Mouse (Mus musculus) heart, embryonic 15.5 days (tissue): ENCODE data around the gene Unc13d. TPM values are rescaled to one million over a fixed set of nuclear protein-coding genes. Genes with fewer than 3 reads are reported as not detected.

Experiments used
- ATAC-seq: fragments of 200-750 bp; cut with Nextera tagmentation; replicated peaks from 2 replicates; pipeline ENCODE4 v1.8.0; 2017; ENCODE audit warnings: low read depth, moderate TSS enrichment; ENCODE audit not compliant: insufficient number of reproducible peaks, insufficient read depth, low FRiP score
- H3K27ac ChIP-seq: fragments of 300-500 bp; sonication (generic); 2 replicates; pipeline ENCODE4 v1.5.1; 2015; ENCODE audit warnings: mild to moderate bottlenecking, inconsistent platforms
- H3K27me3 ChIP-seq: fragments of 300-500 bp; sonication (generic); 2 replicates; pipeline ENCODE4 v1.6.1; 2015; ENCODE audit warnings: inconsistent platforms
- H3K36me3 ChIP-seq: fragments of 300-500 bp; sonication (generic); 2 replicates; pipeline ENCODE4 v1.6.1; 2015; ENCODE audit warnings: mild to moderate bottlenecking, inconsistent platforms
- H3K4me1 ChIP-seq: fragments of 300-500 bp; sonication (generic); replicated peaks from 2 replicates; pipeline ENCODE4 v1.6.1; 2015; ENCODE audit warnings: inconsistent platforms
- H3K4me2 ChIP-seq: fragments of 300-500 bp; sonication (generic); 2 replicates; pipeline ENCODE4 v1.6.1; 2015; ENCODE audit warnings: inconsistent platforms, mild to moderate bottlenecking, moderate library complexity
- H3K4me3 ChIP-seq: fragments of 300-500 bp; sonication (generic); 2 replicates; pipeline ENCODE4 v1.5.1; 2015; ENCODE audit warnings: mild to moderate bottlenecking, inconsistent platforms
- H3K9ac ChIP-seq: fragments of 300-500 bp; sonication (generic); 2 replicates; pipeline ENCODE4 v1.6.1; 2015; ENCODE audit warnings: mild to moderate bottlenecking, inconsistent platforms
- H3K9me3 ChIP-seq: fragments of 300-500 bp; sonication (generic); replicated peaks from 2 replicates; pipeline ENCODE4 v1.6.1; 2016; ENCODE audit warnings: inconsistent platforms
- WGBS: fragments of 180-500 bp; shearing (Covaris S2); methylation state at CpG from one replicate; pipeline ENCODE4 v1.1.7; 2015; ENCODE audit warnings: mixed read lengths; 5-methylcytosine and 5-hydroxymethylcytosine counted together
- polyA plus RNA-seq: library from polyadenylated mRNA; unstranded; fragments of >200 nt; fragmentation: Nextera tagmentation; extraction: Ambion mirVana; gene quantifications from 2 replicates; pipeline ENCODE4 v1.2.1, GENCODE M21; 2015

Unc13d gene
- polyA plus RNA-seq, 1 experiment from 2014 or later = 1.0 TPM

GRCm38 (mm10) chr11:116059691-116060025 is 18.1 kb downstream of the Unc13d start:
- Histone ChIP-seq H3K4me1 (peaks cover 21% of the 10 kb centered on the region), H3K9ac (no peak overlapping the region), H3K4me3 (no peak overlapping the region), H3K36me3 (peaks cover 72% of the 10 kb centered on the region), H3K27me3 (no peaks in the 10 kb centered on the region), H3K27ac (no peak overlapping the region), H3K4me2 (no peak overlapping the region), H3K9me3 (no peaks in the 10 kb centered on the region)
- WGBS = 94% methylated on average over 11 of the region's 11 CpGs
- ATAC-seq = no peak

DNA sequence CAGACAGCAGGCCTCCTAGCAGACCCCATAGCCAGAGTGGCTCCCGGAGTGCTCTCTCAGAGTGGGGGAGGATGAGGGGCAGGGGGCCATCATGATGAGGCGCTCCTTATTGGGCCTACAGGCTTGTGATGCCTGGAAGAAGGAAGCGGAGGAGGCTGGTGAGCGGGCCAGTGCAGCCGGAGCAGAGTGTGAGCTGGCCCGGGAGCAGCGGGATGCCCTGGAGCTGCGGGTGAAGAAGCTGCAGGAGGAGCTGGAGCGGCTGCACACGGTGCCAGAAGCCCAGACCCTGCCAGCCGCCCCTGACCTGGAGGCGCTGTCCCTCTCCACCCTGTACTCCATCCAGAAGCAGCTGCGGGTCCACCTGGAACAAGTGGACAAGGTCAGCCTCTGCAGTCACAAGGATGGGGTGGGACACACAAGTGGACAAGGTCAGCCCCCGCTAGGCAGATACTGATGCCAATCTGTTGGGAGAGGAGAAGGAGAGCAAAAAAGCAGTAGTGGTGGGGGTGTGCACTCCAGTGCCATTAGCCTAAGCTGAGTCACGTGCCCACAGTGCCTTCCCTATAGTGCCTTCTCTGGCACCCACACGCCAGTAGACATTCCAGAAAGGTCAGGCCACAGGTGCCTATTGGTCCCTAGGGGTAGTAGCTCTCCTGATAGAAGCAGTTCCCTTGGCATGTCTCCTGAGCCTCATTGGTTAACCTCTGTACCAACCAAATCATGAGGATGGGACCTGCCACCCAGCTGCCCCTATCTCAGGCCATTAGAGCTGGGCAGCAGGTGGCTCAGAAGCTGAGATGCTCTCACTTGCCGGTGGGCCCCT is 18.7 kb downstream of the Unc13d start:
- Histone ChIP-seq H3K36me3 (peaks cover 78% of the 10 kb centered on the region), H3K4me1 (peaks cover 21% of the 10 kb centered on the region), H3K9ac (0 out of 2 replicates have a peak overlapping the region, but pooled peaks have one; percentile 20), H3K27me3 (no peaks in the 10 kb centered on the region), H3K4me2 (no peak overlapping the region), H3K27ac (no peak overlapping the region), H3K9me3 (no peaks in the 10 kb centered on the region), H3K4me3 (no peak overlapping the region)
- WGBS = 91% methylated on average over 17 of the region's 17 CpGs
- ATAC-seq = no peak

DNA sequence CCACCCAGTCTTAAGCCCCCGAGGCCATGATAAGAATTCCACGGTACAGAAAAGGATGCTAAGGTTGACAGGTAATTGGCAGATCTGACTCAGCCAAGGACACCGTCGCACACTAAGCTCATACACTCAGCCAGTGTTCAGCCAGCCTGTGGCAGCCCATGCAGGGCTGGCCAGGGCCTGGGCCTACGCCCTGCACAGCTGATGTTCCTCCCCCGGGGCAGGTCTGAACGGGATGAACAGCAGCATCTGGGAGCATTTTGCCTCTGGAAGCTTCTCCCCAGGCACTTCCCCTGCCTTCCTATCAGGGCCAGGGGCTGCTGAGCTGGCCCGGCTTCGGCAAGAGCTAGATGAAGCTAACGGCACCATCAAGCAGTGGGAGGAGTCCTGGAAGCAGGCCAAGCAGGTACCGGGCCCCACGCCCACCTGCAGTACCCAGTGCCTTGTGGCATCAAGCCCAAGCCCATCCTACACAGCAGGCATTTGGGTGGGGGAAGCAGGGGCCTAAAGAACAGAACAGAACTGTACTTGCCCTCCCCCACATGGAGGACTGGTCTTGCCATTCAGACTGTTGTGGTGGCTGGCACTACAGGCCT is 19.6 kb downstream of the Unc13d start:
- H3K36me3 ChIP-seq = peaks cover 88% of the 10 kb centered on the region
- 71% methylated on average over 12 of the region's 12 CpGs for WGBS
- H3K4me2 ChIP-seq = no peak overlapping the region
- no peaks in the 10 kb centered on the region for H3K27me3 ChIP-seq
- peak overlapping the region; percentile 21; the same call in 1 of the 2 replicates for H3K27ac ChIP-seq
- H3K4me3 ChIP-seq = no peak overlapping the region
- H3K4me1 ChIP-seq = peaks cover 25% of the 10 kb centered on the region
- no peaks in the 10 kb centered on the region for H3K9me3 ChIP-seq
- no peak for ATAC-seq
- H3K9ac ChIP-seq = no peak overlapping the region; the same call in 1 of the 2 replicates

GRCm38 (mm10) chr11:116057237-116057881 is 20.4 kb downstream of the Unc13d start:
- H3K4me3 ChIP-seq = no peak overlapping the region
- H3K36me3 ChIP-seq = peaks cover 95% of the 10 kb centered on the region
- no peak overlapping the region for H3K9ac ChIP-seq
- H3K27ac ChIP-seq = peak overlapping the region; percentile 21; the same call in 1 of the 2 replicates
- no peaks in the 10 kb centered on the region for H3K27me3 ChIP-seq
- 41% methylated on average over 4 of the region's 4 CpGs for WGBS
- no peak overlapping the region for H3K4me2 ChIP-seq
- no peaks in the 10 kb centered on the region for H3K9me3 ChIP-seq
- H3K4me1 ChIP-seq = peaks cover 25% of the 10 kb centered on the region
- 0 out of 2 replicates have a peak, but pooled peaks have one; percentile 23 for ATAC-seq

DNA sequence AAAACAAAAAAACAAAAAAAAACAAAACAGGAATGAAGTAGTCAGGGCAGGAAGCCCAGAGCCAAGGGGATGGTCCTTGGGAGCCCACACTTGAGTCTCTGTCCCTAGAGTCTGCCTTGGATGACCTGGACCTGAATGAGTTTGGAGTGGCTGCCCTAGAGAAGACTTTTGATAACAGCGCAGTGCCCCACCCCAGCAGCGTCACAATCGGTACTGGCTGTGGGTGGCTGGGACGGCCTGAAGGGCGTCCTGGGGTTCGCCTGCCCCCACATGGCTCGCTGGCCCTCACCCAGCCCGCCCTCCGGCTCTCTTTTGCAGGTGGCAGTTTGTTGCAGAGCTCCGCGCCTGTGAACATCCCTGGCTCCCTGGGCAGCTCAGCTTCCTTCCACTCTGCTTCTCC is 21.9 kb downstream of the Unc13d start:
- Histone ChIP-seq H3K4me3 (no peak overlapping the region), H3K9ac (no peak overlapping the region), H3K9me3 (no peaks in the 10 kb centered on the region), H3K27me3 (no peaks in the 10 kb centered on the region), H3K36me3 (peaks cover 95% of the 10 kb centered on the region), H3K27ac (no peak overlapping the region), H3K4me2 (no peak overlapping the region), H3K4me1 (peaks cover 25% of the 10 kb centered on the region)
- WGBS = 89% methylated on average over 11 of the region's 11 CpGs
- ATAC-seq = no peak

DNA sequence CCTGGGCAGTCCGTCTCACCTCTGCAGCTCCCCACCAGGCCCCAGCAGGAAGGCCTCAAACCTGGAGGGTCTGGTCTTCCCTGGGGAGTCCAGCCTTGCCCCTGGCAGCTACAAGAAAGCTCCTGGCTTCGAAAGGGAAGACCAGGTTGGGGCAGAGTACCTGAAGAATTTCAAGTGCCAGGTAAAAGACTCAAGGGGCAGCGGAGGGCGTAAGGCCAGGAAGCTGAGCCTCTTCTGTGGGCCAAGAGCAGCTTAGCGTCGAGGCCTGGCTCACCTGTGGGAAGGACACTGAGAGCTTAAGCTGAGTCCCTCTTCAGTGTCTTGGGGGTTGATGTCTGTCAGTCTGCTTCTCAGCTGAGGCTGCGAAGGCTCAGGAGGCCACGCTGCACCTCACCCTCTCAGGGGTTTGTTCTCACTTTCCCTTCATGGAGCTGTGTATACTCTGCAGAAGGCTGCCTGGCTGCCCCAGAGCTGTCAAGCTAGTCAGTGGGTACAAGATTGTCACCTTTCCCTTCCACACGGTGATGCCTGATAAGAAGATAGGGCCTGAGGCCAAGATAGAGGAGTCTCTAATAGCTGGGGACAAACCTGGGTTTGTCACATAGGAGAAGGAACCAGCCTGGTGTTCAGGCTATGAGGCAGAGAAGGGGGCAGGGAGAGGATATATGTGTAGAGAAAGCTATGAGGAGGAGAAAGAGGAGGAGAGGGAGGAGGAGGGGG is 24.1 kb downstream of the Unc13d start:
- ATAC-seq = no peak
- WGBS = 83% methylated on average over 9 of the region's 9 CpGs
- H3K4me1 ChIP-seq = peaks cover 25% of the 10 kb centered on the region

DNA sequence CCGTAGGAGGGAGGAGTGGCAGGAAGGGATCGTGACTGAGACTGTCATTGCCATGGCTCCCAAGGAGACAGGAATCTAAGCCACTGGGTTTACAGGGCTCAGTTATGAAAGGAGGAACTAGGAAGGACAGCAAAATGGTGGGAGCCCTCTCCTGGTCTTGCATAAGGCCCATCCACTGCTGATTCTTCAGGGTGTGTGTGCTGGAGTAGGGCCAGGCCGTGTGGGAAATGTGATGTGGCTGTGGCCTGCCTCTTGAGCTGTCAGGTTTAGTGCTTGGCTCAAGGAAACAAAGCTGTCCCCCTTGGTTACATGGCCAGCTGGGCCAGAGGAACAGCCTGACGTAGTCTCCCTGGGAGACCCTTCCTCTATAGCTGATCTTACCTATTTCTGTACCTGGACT is 27.6 kb downstream of the Unc13d start:
- H3K36me3 ChIP-seq = peaks cover 90% of the 10 kb centered on the region
- ATAC-seq = no peak
- 84% methylated on average over 4 of the region's 4 CpGs for WGBS

More for the DNA sequence above, 24.1 kb downstream of the Unc13d start:
- Histone ChIP-seq H3K4me3 (no peak overlapping the region), H3K4me2 (no peak overlapping the region), H3K36me3 (peaks cover 95% of the 10 kb centered on the region), H3K9me3 (no peaks in the 10 kb centered on the region), H3K27ac (no peak overlapping the region), H3K9ac (no peak overlapping the region), H3K27me3 (no peaks in the 10 kb centered on the region)

DNA sequence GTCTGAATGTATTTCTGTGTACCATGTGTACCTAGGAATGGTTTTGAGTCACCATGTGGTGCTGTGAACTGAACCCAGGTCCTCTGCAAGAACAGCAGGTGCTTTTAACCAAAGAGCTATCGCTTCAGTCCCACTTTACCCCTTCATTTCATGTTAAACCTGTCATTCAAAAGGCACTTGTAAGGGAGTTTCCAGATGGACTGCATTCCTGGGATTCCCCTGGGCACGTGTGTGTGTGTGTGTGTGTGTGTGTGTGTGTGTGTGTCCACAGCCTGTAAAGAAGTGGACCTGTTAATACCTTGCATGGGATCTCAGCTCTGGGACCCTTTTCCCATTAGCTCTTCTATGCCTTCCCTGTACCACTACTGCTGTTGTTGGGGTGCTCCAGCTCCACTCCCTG is 28.2 kb downstream of the Unc13d start:
- Histone ChIP-seq H3K4me3 (no peak overlapping the region), H3K27ac (no peak overlapping the region), H3K9me3 (no peaks in the 10 kb centered on the region), H3K4me1 (peaks cover 4% of the 10 kb centered on the region; the same call in 1 of the 2 replicates), H3K9ac (no peak overlapping the region), H3K4me2 (no peak overlapping the region), H3K27me3 (no peaks in the 10 kb centered on the region), H3K36me3 (peaks cover 84% of the 10 kb centered on the region)
- WGBS = 68% methylated on average over 2 of the region's 2 CpGs
- no peak for ATAC-seq

More for the DNA sequence above, 27.6 kb downstream of the Unc13d start:
- Histone ChIP-seq H3K27me3 (no peaks in the 10 kb centered on the region), H3K27ac (no peak overlapping the region), H3K9me3 (no peaks in the 10 kb centered on the region), H3K9ac (no peak overlapping the region), H3K4me3 (no peak overlapping the region), H3K4me1 (peaks cover 4% of the 10 kb centered on the region; the same call in 1 of the 2 replicates), H3K4me2 (no peak overlapping the region)

- WGBS = 93% methylated on average over 6 of the region's 6 CpGs
- H3K4me2 ChIP-seq = no peak overlapping the region
- no peaks in the 10 kb centered on the region for H3K9me3 ChIP-seq
- no peak overlapping the region for H3K4me3 ChIP-seq
- no peak overlapping the region for H3K9ac ChIP-seq
- H3K4me1 ChIP-seq = 0 out of 2 replicates have a peak, but pooled peaks cover 3% of the 10 kb centered on the region
- ATAC-seq = no peak
- peaks cover 60% of the 10 kb centered on the region for H3K36me3 ChIP-seq
- no peaks in the 10 kb centered on the region for H3K27me3 ChIP-seq
- no peak overlapping the region for H3K27ac ChIP-seq
These were observed 32.6 kb downstream of the Unc13d start for GRCm38 (mm10) chr11:116045173-116045572.

DNA sequence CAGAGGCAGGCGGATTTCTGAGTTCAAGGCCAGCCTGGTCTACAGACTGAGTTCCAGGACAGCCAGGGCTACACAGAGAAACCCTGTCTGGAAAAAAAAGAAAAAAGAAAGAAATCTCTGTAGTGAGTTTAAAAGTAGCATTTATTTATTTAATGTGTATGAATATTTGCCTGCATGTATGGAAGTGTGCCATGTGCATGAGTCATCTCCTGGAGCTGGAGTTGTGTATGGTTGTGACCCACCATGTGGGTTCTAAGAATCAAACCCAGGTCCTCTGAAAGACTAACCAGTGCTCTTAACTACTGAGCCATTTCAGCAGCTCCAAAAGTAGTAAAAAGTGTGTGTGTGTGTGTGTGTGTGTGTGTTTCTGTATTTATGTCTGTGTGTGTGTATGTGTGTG is 34.5 kb downstream of the Unc13d start:
- ATAC-seq = no peak
- H3K9me3 ChIP-seq = no peaks in the 10 kb centered on the region
- no peak overlapping the region for H3K27ac ChIP-seq
- no peak overlapping the region for H3K4me3 ChIP-seq
- H3K36me3 ChIP-seq = peaks cover 49% of the 10 kb centered on the region
- no peak overlapping the region for H3K9ac ChIP-seq
- WGBS = 93% methylated on average over 1 of the region's 1 CpGs
- H3K27me3 ChIP-seq = no peaks in the 10 kb centered on the region
- H3K4me1 ChIP-seq = 0 out of 2 replicates have a peak, but pooled peaks cover 3% of the 10 kb centered on the region
- H3K4me2 ChIP-seq = no peak overlapping the region
